Mouse (Mus musculus): ENCODE data around the gene Uxt.

Gene Uxt

DNA sequence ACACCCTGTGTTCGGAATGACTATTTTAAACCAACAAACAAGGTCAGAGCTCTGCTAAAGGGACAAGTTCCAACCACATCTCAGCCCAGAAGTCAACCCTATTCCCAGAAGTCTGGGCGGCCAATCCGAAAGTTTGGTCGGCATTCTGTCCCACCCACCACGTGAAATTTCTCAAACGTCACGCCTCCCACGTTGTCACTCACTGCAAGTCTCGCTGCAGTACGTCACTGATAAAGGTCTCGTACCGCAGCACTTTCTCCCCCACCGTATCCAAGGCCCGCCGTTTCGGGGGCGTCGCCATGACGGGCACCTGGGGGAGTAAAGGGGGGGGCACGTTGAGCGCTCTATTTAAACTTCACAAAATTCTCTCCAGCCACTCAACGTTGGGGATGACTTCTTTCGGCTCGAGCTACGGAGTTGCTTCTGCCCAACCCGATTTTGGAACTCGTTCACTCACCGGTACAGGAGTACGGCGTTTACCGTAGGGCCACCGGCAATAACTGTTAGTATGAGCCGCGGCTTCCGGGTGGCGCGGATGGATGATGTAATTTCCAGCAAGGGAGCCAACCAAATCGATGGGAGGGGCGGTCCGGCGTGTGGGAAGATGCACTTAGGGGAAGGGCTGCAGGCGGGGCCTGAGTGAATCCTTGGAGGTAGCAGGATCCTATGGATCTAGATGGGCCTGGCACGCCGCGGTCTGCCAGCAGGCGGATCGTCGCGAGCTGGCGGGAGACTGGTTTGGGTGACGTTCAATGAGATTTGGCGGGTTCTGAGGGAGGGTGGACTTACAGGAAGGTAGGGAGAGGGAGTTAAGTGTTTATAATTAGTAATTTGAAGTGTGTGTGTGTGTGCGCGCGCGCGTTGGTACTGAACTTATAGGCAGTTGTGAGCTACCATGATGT, at the start of gene Uxt:
TSS of gene Uxt (minus strand) at position 541 of the 902 bp plus-strand sequence.
- peak; percentile 94 for DNase-seq (ENCODE audit: low spot score in 2 of 2)

DNA sequence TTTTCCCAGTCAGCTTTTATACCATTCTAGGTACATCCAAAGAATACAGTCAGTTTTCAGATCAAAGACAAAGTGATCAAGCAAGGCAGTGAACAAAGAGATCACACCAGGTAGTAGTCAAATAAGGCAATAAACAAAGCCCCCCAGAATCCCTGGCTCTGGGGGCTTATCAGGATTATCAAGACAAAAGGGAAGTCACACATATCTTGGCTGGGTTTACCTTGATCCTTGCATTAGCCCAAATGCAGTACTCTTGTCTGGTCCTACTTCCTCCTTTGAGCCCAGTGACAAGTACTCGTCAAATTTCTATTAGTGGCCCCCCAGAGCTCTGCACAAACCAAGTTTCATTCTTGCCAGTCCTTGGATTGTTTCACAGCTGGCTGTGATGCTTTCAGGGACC, 19.1 kb upstream of the Uxt start:
- DNase-seq (ENCODE audit: low spot score in 2 of 2) = no peak

DNA sequence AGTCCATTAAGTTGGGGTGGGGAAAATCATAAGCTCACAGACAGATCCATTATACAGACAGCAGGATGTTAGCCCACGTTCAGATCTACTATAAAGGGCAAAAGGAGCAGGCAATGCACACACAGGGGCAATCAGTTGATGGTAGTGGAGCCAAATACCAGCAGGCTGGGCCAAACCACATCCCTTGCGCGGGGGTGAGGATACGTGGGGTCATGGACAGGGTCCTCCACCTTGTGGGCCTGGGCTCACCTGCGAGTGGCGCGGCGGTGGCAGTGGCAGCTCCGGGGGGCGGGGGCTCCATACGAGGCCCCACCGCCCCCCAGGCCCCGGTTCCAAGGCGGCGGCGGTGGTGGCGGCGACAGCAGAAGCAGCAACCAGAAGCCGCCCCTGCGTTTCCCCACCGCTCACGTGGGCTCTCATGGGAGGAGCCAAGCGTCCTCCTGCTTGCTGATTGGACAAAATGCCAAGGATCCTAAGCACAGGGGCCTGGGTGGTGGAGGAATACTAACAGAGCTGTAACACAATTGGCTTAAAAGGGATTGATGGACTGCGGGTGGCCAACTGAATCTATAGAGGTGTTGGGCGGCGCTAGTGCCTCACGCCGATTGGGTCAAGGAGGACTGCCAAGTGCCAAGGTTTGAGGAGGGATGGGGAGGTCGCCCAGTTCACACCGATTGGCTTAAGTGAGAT, 11.5 kb downstream of the Uxt start, which contains the start of gene Elk1:
TSS of gene Elk1 (minus strand) at position 418 of the 690 bp plus-strand sequence.
- peak; percentile 89 to 95 for DNase-seq (ENCODE audit: low spot score in 2 of 2)

DNA sequence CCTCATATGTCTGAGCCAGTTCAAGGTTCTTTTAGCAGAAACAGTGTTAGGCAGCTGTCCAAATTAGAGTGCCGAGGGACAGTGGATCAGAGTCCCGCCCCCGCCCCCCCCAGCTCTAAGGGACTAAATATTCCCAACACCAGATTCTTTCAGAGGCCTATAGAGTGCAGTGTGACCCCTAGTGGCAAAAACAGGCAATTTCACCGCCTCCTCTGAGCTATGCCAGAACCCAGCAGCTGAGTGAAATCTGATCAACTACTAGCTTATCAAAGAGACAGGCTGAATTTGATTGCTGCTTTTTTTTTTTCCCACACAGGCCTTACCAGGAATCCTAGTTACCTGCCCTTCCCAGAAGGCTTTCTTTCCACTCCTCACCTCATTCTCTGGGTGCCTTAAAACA, 15.8 kb downstream of the Uxt start:
- DNase-seq (ENCODE audit: low spot score in 2 of 2) = peak; percentile 60 to 67

DNA sequence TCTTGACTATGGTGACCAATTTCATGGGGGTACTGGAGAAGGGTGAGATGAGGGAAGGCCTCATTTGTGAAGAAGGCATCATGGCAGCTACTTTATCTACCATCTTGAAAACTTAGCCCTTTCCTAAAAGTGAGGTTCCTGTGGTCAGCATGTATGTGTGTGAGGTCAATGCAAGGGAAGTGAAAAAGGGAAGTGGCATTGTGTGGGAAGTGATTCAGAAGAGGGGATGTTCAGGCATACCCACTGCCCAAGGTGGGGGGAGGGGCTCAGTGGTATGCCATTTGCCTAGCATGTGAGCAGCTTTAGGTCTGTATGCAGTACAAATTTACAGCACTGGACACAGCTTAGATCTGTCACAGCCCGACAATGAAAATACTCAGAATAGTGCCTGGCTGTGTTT, 29.9 kb downstream of the Uxt start:
- DNase-seq (ENCODE audit: low spot score in 2 of 2) = no peak

DNA sequence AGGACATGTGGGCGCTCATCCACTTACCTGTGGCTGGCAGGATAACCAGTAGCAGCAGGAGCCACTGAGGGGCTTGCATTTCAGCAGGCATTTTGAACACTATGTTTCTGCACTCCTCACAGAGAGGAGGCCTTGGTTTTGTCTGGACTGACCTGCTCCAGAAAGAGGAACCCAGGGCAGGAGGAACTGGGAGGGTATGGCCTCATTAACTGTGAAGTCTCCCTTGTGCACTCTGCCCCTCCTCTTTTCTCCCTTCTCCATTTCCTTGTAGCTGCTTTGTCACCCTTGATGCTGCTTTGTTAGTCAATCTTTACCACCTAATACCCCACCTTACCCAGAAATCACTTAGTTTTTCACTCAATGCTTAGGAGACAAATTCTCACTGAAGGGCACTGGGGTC, 30.5 kb downstream of the Uxt start, which contains the start of gene Cfp:
TSS of gene Cfp (minus strand) at position 192 of the 400 bp plus-strand sequence.
- no peak for DNase-seq (ENCODE audit: low spot score in 2 of 2)

DNA sequence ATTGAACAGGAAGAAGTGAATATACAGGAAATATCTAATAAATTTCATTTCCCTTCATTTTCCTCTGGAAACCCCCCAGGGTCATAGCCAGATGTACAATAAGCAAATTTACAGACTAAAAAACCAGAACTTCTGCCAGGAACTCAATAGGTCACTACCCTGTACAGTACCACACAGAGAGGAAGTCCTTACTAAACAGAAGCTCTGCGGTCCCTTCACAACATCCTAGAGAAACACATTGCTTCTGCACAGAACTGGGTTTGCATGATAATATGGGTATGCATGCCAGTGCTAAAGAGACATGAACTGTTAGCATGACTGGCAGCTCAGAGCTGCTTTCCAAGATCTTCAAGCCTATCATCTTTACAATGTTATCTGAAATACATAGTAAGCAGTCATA, 32.0 kb downstream of the Uxt start:
- DNase-seq (ENCODE audit: low spot score in 2 of 2) = no peak

DNA sequence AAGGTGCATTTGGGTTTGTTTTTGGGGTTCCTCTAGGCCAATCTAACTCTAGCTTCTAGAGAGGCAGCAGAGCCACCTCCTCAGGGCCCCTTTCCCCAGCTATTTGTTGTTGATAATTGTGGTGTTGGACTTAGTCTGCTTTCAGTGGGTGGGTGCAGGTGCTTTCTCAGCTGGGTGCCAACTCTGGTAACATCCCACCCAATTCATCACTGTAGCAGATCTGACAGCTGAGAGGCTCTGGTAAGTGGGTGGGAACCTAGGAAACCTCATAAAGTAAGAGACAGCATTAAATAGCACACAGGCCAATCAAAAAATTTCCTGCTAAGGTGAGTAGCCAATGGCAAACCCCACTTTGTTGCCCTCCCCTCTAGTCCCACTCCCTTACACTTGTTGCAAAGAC, 36.8 kb downstream of the Uxt start:
- DNase-seq (ENCODE audit: low spot score in 2 of 2) = no peak

DNA sequence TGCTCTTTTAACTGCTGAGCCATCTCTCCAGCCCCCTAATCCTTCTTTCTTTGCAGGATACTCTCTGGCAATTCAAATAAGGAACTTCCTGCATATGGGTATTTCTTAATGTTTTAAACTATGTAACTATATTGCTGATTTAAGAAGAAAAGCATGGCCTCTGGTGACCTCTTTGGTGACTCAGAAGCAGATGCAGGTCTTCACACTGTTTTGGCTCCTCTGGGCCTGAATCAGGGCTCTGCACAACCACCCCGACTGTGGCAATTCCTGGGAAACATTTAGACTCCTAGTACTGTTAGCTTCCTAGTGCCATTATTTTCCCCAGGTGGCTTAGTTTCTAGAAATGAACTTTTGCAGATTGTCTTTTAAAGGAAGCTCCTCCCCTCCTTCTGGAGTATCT, 38.3 kb downstream of the Uxt start:
- no peak for DNase-seq (ENCODE audit: low spot score in 2 of 2)

DNA sequence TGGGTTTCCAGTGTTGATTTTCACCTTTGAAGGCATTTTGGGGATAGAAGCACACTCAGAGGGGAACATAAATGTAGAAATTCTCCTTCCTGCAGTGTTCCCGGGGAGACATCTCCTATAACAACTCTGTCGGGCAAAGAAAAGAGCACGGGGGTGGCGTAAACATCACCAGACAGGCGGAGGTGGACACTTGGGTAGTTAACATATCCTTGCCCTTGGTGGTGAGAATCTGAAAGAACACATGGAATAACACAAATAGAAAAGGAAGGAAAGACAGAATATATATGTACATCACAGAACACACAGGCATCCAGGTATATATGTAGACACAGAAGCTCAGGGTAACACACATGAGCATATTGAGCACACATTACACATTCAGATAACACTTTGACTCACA, 40.5 kb downstream of the Uxt start:
- no peak for DNase-seq (ENCODE audit: low spot score in 2 of 2)

DNA sequence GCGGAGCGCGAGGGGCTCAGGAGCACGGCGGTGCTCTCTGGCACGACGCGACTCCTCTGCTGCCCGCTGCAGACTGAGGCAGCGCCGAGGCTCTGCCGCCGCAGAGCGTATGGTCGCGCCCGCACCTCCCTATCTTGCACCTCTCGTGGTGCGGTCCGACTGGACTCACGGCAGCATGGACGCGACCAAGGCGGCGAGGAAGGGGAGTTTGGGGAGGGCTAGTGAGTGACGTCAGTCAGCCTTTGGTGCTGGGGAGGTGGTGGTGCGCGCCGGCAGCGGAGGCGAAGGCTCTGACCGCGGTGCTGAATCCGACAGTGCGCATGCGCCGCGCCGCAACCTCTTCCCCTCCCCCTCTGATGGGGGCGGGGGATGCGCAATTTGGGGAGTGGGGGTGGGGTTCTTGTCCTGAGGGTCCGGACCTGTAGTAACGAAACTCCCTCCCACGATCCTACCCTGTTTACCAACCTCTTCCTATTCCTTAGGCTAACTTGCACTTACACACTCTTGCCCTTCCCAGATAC, 40.9 kb downstream of the Uxt start, which contains the start of gene Syn1:
TSS of gene Syn1 (minus strand) at position 161 of the 521 bp plus-strand sequence.
- peak; percentile 93 for DNase-seq (ENCODE audit: low spot score in 2 of 2)

DNA sequence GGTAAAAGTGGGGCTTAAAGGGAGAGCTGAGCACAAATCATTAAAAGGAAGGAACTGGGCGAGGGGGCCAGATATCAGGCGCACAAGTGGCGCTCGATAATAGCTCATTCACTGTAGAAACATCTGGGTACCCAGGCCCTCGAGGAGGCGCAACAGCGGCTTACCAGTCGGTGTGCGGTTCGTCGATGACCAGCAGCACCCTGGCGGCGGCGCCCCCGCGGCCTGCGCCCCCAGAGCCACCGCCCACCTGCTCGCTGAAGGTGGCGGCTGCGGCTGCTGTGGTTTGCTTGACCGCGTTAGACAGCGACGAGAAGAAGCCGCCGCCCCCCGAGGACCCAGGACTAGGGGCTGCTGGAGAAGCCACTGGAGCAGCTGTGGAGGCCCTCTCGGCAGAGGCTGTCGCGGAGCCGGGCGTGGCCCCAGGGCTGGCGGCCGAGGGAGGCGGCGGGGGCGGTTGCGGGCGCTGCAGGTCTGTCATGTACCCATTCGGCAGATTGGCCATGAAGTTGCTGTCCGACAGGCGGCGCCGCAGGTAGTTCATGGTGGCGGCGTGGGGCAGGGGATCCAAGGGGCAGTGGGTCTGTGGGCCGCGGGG, 41.5 kb downstream of the Uxt start:
- DNase-seq (ENCODE audit: low spot score in 2 of 2) = peak in 1 of 2 experiments; percentile 32

DNA sequence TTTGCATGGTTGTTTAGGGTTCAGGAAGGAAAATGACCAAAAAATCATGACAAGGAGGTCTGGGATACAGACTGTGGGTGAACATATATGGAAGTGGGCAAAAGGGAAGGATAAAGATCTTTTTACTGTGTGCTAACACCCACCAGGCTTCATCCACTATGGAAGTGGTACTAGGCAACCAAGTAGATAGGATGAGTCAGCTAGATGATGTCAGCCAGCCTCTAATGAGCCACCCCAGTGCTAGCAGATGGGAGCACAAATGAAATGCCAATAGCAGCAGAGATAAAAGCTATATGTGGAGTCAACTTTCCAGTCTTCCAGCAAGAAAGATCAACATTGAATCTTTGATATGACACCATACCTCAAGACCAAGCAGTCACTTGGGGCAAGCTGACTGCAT, 46.7 kb downstream of the Uxt start:
- DNase-seq (ENCODE audit: low spot score in 2 of 2) = no peak

DNA sequence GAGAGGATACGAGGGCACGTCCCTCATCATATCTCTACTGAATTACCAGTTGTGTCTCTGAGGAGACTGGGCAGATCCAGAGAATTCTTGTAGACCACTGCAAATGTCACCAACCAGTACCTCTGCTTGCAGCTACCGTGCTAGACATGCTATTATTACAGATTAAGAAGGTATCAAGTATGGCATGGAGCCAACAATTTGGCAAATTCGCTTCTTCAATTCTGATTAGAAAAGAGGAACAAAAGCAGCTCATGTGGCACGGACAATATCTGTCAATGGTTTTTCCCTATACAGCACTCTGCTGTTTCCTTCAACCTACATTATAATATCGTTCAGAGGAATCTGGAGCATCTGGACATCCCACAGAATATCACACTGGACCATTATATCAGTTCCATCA, 48.1 kb downstream of the Uxt start:
- DNase-seq (ENCODE audit: low spot score in 2 of 2) = no peak

DNA sequence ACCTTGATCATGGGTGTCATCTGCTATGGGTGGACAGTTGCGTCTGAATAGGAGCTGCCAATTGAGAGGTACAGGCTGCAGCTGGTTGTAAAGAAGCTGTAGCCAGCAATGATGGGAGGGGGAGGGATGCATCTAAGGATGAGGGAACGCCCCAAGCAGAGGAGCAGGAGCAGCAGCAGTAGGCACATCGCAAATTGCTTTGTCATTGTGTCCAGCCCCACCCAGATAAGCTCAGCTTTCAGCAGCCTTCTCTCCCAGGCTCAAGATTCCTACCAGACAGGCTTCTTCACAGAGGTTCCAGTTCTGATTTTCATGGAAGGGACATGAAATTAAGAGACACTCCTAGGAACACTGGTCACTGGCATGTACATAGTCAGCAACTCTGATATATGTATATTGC, 51.7 kb downstream of the Uxt start:
- DNase-seq (ENCODE audit: low spot score in 2 of 2) = peak in 1 of 2 experiments; percentile 12
